Mouse (Mus musculus) forebrain, embryonic 14.5 days (tissue): Measurements from ENCODE around the gene Tap2. TPM values are rescaled to one million over a fixed set of nuclear protein-coding genes. Genes with fewer than 3 reads are reported as not detected.
A peak's percentile ranks its signal among the peaks of the same experiment; 100 is the strongest.

Experiments used
- ATAC-seq: fragments of 200-750 bp; cut with Nextera tagmentation; 2 replicates; pipeline ENCODE4 v1.8.0; 2017; ENCODE audit warnings: mild to moderate bottlenecking, moderate library complexity
- DNase-seq: peaks from one replicate; pipeline ENCODE4 v3.0.0-alpha.2; 2015; ENCODE audit warnings: low spot score
- H3K27ac ChIP-seq: fragments of 300-500 bp; sonication (generic); 2 replicates; pipeline ENCODE4 v1.5.1; 2014; ENCODE audit warnings: low read depth, mild to moderate bottlenecking, control low read depth, low read length, moderate library complexity
- H3K27me3 ChIP-seq: fragments of 300-500 bp; sonication (generic); replicated peaks from 2 replicates; pipeline ENCODE4 v1.6.1; 2014; ENCODE audit warnings: low read length, control low read depth, mixed read lengths; ENCODE audit not compliant: control insufficient read depth, insufficient read depth
- H3K36me3 ChIP-seq: fragments of 300-500 bp; sonication (generic); 2 replicates; pipeline ENCODE4 v1.6.1; 2014; ENCODE audit warnings: low read length, control low read depth; ENCODE audit not compliant: control insufficient read depth, insufficient read depth
- H3K4me1 ChIP-seq: fragments of 300-500 bp; sonication (generic); 2 replicates; pipeline ENCODE4 v1.6.1; 2014; ENCODE audit warnings: antibody characterized with exemption, low read length, control low read depth; ENCODE audit not compliant: control insufficient read depth, insufficient read depth
- H3K4me2 ChIP-seq: fragments of 300-500 bp; sonication (generic); 2 replicates; pipeline ENCODE4 v1.6.1; 2014; ENCODE audit warnings: mild to moderate bottlenecking, control low read depth, low read length
- H3K4me3 ChIP-seq: fragments of 300-500 bp; sonication (generic); 2 replicates; pipeline ENCODE4 v1.5.1; 2014; ENCODE audit warnings: low read depth, low read length, control low read depth
- H3K9ac ChIP-seq: fragments of 300-500 bp; sonication (generic); 2 replicates; pipeline ENCODE4 v1.6.1; 2014; ENCODE audit warnings: mild to moderate bottlenecking, low read length, control low read depth, moderate library complexity
- H3K9me3 ChIP-seq: fragments of 300-500 bp; sonication (generic); replicated peaks from 2 replicates; pipeline ENCODE4 v1.6.1; 2016; ENCODE audit warnings: low read length, control low read depth, mixed read lengths; ENCODE audit not compliant: control insufficient read depth
- WGBS: fragments of 180-500 bp; shearing (Covaris S2); extraction: QIAGEN DNeasy Blood & Tissue Kit; methylation state at CpG from one replicate; pipeline ENCODE4 v1.1.7; 2014; 5-methylcytosine and 5-hydroxymethylcytosine counted together
- polyA plus RNA-seq: library from polyadenylated mRNA; unstranded; fragments of >200 nt; fragmentation: Nextera tagmentation; extraction: Ambion mirVana; gene quantifications from 2 replicates; pipeline ENCODE4 v1.2.1, GENCODE M21; 2014

Tap2 gene
- polyA plus RNA-seq, 1 experiment from 2014 or later = 0.28 TPM

GRCm38 (mm10) chr17:34261502-34261901 is 58.2 kb downstream of the Tap2 start:
- Histone ChIP-seq H3K36me3 (no peaks in the 10 kb centered on the region), H3K9ac (no peak overlapping the region), H3K4me1 (peaks cover 4% of the 10 kb centered on the region; the same call in 1 of the 2 replicates), H3K27ac (no peak overlapping the region), H3K9me3 (no peaks in the 10 kb centered on the region), H3K4me3 (no peak overlapping the region), H3K4me2 (no peak overlapping the region), H3K27me3 (peaks cover 19% of the 10 kb centered on the region)
- ATAC-seq (peak; percentile 54), DNase-seq (peak; percentile 92)
- WGBS = 29% methylated on average over 4 of the region's 4 CpGs

DNA sequence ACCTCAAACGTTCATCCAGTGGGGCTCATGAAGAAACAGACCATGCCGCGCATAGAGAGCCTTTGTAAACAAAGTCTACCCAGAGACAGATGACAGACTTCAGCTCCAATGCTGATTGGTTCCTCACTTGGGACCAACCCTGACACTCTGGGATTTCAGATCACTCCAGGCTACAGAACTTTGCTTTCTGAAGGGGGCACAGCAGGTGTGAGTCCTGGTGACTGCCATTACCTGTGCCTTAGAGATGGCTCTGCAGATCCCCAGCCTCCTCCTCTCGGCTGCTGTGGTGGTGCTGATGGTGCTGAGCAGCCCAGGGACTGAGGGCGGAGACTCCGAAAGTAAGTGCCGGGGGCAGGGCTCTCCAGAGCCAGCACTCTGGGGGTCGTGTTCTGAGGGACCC is 59.7 kb downstream of the Tap2 start:
- Histone ChIP-seq H3K4me2 (peak overlapping the region; percentile 83), H3K27ac (no peak overlapping the region), H3K27me3 (peaks cover 19% of the 10 kb centered on the region), H3K36me3 (no peaks in the 10 kb centered on the region), H3K4me3 (peak overlapping the region; percentile 42), H3K9me3 (no peaks in the 10 kb centered on the region), H3K9ac (peak overlapping the region; percentile 33; the same call in 1 of the 2 replicates), H3K4me1 (peaks cover 4% of the 10 kb centered on the region; the same call in 1 of the 2 replicates)
- DNase-seq = peak; percentile 95
- peak; percentile 92 for ATAC-seq
- WGBS = 2% methylated on average over 8 of the region's 8 CpGs

DNA sequence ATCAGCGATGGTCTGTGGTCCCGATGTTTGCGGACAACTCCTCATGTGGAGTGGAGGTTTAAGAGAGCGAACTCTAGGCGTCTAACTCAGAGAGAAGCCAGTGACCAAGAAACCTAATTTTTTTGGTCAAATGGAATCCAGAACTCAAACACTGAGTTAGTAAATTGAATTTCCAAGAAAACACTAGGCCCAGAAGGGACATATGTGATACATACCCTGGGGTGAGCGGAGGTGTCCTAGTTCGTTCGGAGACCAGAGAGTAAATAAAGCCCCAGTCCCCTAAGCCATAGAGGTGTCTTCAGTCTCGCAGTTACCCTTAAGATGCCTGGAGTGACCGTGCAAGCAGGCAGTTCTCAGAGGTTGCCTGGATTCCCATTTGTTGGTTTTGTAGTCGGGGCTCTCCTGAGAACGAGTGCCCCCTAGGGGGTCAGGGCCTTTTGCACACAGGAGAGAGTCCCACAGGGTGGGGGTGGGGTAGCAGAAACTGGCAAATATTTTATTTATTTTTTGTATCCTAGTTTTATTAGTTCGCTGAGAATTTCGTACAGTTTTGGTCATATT is 60.6 kb downstream of the Tap2 start:
- ATAC-seq (no peak), DNase-seq (peak; percentile 45)
- H3K9ac ChIP-seq = 0 out of 2 replicates have a peak overlapping the region, but pooled peaks have one; percentile 33
- peaks cover 4% of the 10 kb centered on the region; the same call in 1 of the 2 replicates for H3K4me1 ChIP-seq
- H3K4me2 ChIP-seq = peak overlapping the region; percentile 83
- H3K27ac ChIP-seq = no peak overlapping the region
- H3K36me3 ChIP-seq = no peaks in the 10 kb centered on the region
- H3K4me3 ChIP-seq = peak overlapping the region; percentile 42
- H3K27me3 ChIP-seq = peaks cover 19% of the 10 kb centered on the region
- 6% methylated on average over 14 of the region's 14 CpGs for WGBS
- no peaks in the 10 kb centered on the region for H3K9me3 ChIP-seq

- Histone ChIP-seq H3K4me1 (peaks cover 4% of the 10 kb centered on the region; the same call in 1 of the 2 replicates), H3K4me3 (peak overlapping the region; percentile 42), H3K27me3 (peaks cover 19% of the 10 kb centered on the region), H3K36me3 (no peaks in the 10 kb centered on the region), H3K4me2 (peak overlapping the region; percentile 83), H3K9me3 (no peaks in the 10 kb centered on the region), H3K27ac (no peak overlapping the region), H3K9ac (peak overlapping the region; percentile 59)
- peak; percentile 49 for ATAC-seq
- DNase-seq = peak; percentile 38
- under 1% methylated on average over 79 of the region's 93 CpGs for WGBS
Measured at GRCm38 (mm10) chr17:34264452-34265351, 61.4 kb downstream of the Tap2 start.

Other genes starting within 250 kb of the Tap2 start
- 41.6 and 50.4 TPM in 2 replicates for gene Vps52, start 247.7 kb upstream of the Tap2 start, polyA plus RNA-seq
- 1,022 and 1,419 TPM in 2 replicates for gene Rps18, start 247.5 kb upstream of the Tap2 start, polyA plus RNA-seq
- gene H2-K1, start 203.2 kb upstream of the Tap2 start, polyA plus RNA-seq = 11.6 and 14.2 TPM in 2 replicates
- 6.7 and 7.4 TPM in 2 replicates for gene Ring1, start 178.8 kb upstream of the Tap2 start, polyA plus RNA-seq
- 60.2 and 75.4 TPM in 2 replicates for gene H2-Ke6, start 175.5 kb upstream of the Tap2 start, polyA plus RNA-seq
- gene Slc39a7, start 171.8 kb upstream of the Tap2 start, polyA plus RNA-seq = 78.3 and 84.1 TPM in 2 replicates
- 21.4 and 27.7 TPM in 2 replicates for gene Rxrb, start 171.7 kb upstream of the Tap2 start, polyA plus RNA-seq
- 0.95 and 1.6 TPM in 2 replicates for gene Col11a2, start 164.1 kb upstream of the Tap2 start, polyA plus RNA-seq
- 0.22 TPM in 1 of 2 replicates, not detected in the other for gene H2-Oa, start 111.2 kb upstream of the Tap2 start, polyA plus RNA-seq
- 11.0 and 11.6 TPM in 2 replicates for gene H2-DMa, start 84.0 kb upstream of the Tap2 start, polyA plus RNA-seq
- gene Brd2, start 80.9 kb upstream of the Tap2 start, polyA plus RNA-seq = 118 and 137 TPM in 2 replicates
- 0.18 and 0.36 TPM in 2 replicates for gene H2-DMb2, start 60.2 kb upstream of the Tap2 start, polyA plus RNA-seq
- 0.66 and 1.2 TPM in 2 replicates for gene H2-DMb1, start 50.5 kb upstream of the Tap2 start, polyA plus RNA-seq
- 1.1 and 1.2 TPM in 2 replicates for gene Tap1, start 16.0 kb upstream of the Tap2 start, polyA plus RNA-seq
- gene Psmb9, start 15.8 kb upstream of the Tap2 start, polyA plus RNA-seq = 0.58 and 1.0 TPM in 2 replicates
- 1.8 and 2.7 TPM in 2 replicates for gene Psmb8, start 5.8 kb upstream of the Tap2 start, polyA plus RNA-seq
- gene H2-Ob, start 35.4 kb downstream of the Tap2 start, polyA plus RNA-seq = 0.18 TPM in 1 of 2 replicates, not detected in the other
- 1.4 and 2.1 TPM in 2 replicates for gene H2-Ab1, start 54.2 kb downstream of the Tap2 start, polyA plus RNA-seq
- gene H2-Aa, start 84.3 kb downstream of the Tap2 start, polyA plus RNA-seq = 0.25 and 0.27 TPM in 2 replicates
- gene H2-Eb1, start 102.3 kb downstream of the Tap2 start, polyA plus RNA-seq = 0.85 and 1.4 TPM in 2 replicates
- not detected in 2 replicates for gene H2-Eb2, start 122.1 kb downstream of the Tap2 start, polyA plus RNA-seq
- gene Btnl2, start 151.3 kb downstream of the Tap2 start, polyA plus RNA-seq = not detected in 2 replicates
- gene Btnl1, start 173.6 kb downstream of the Tap2 start, polyA plus RNA-seq = not detected in 2 replicates
- gene BC051142, start 195.3 kb downstream of the Tap2 start, polyA plus RNA-seq = 3.7 and 4.2 TPM in 2 replicates